Mouse (Mus musculus) CH12.LX (cell line): ENCODE results near the gene Tek. TPM values are rescaled to one million over a fixed set of nuclear protein-coding genes. Genes with fewer than 3 reads are reported as not detected.
A peak's percentile ranks its signal among the peaks of the same experiment; 100 is the strongest.

ENCODE experiments used
- DNase-seq: peaks from one replicate; pipeline ENCODE4 v3.0.0-alpha.2; 2013; ENCODE audit errors: extremely low read depth
- H3K27ac ChIP-seq: 2 replicates; pipeline ENCODE4 v1.5.1; 2012; ENCODE audit warnings: low read depth, mild to moderate bottlenecking, control low read depth, moderate library complexity; ENCODE audit not compliant: insufficient read depth
- H3K27me3 ChIP-seq: replicated peaks from 2 replicates; pipeline ENCODE3; 2012; ENCODE audit warnings: inconsistent platforms
- H3K36me3 ChIP-seq, 2 experiments: replicated peaks in 1 of 2; 2 replicates each; pipeline versions ENCODE3 to v1.6.1; 2012; ENCODE audit warnings: inconsistent platforms in 1 of 2, low read length in 1 of 2, mild to moderate bottlenecking in 1 of 2, mixed read lengths in 1 of 2, moderate library complexity in 1 of 2; ENCODE audit not compliant: control insufficient read depth in 1 of 2, insufficient read depth in 1 of 2
- H3K4me1 ChIP-seq, 2 experiments: 2 replicates each; pipeline ENCODE4 v1.6.1; 2012; ENCODE audit warnings: inconsistent platforms in 1 of 2, moderate library complexity in 1 of 2; ENCODE audit not compliant: insufficient read depth in 2 of 2, control insufficient read depth in 1 of 2
- H3K4me2 ChIP-seq: 2 replicates; pipeline ENCODE4 v1.6.1; 2012; ENCODE audit warnings: low read depth, mild to moderate bottlenecking, control low read depth; ENCODE audit not compliant: poor library complexity, insufficient read depth, severe bottlenecking
- H3K4me3 ChIP-seq, 3 experiments: fragments of 150-350 bp in 1 of 3; sonication (generic) in 1 of 3; replicated peaks in 1 of 3; 2 replicates each; pipeline versions ENCODE3 to v1.5.1; 2011 to 2012; ENCODE audit warnings: low read depth in 2 of 3, low read length in 2 of 3, mild to moderate bottlenecking in 2 of 3, moderate library complexity in 2 of 3, control low read depth in 1 of 3, improper control_type of control experiment in 1 of 3, inconsistent platforms in 1 of 3, mixed read lengths in 1 of 3; ENCODE audit not compliant: poor library complexity in 1 of 3
- H3K79me2 ChIP-seq: replicated peaks from 2 replicates; pipeline ENCODE4 v1.6.1; 2012; ENCODE audit warnings: mild to moderate bottlenecking, moderate library complexity; ENCODE audit not compliant: control insufficient read depth, poor library complexity, insufficient read depth, severe bottlenecking; ENCODE audit errors: extremely low read depth
- H3K9ac ChIP-seq: 2 replicates; pipeline ENCODE4 v1.6.1; 2012; ENCODE audit warnings: low read depth, mild to moderate bottlenecking, control low read depth, moderate library complexity; ENCODE audit not compliant: insufficient read depth
- H3K9me3 ChIP-seq: replicated peaks from 2 replicates; pipeline ENCODE3; 2012; ENCODE audit warnings: low read length, inconsistent platforms, mixed read lengths
- CHD1 ChIP-seq: IDR thresholded peaks from 2 replicates; pipeline ENCODE4 v1.6.1; 2012; ENCODE audit warnings: low read depth, low read length, improper control_type of control experiment, inconsistent platforms
- CHD2 ChIP-seq: IDR thresholded peaks from 2 replicates; pipeline ENCODE4 v1.6.1; 2011; ENCODE audit warnings: low read length, improper control_type of control experiment
- E2F4 ChIP-seq: IDR thresholded peaks from 2 replicates; pipeline ENCODE4 v1.6.1; 2011; ENCODE audit warnings: low read depth, low read length, improper control_type of control experiment; ENCODE audit not compliant: insufficient replicate concordance
- ELF1 ChIP-seq: IDR thresholded peaks from 2 replicates; pipeline ENCODE4 v1.6.1; 2014; ENCODE audit warnings: low read depth, mild to moderate bottlenecking, inconsistent platforms, low read length, improper control_type of control experiment
- EP300 ChIP-seq: IDR thresholded peaks from 2 replicates; pipeline ENCODE4 v1.6.1; 2011; ENCODE audit warnings: low read length, improper control_type of control experiment
- GABPA ChIP-seq: IDR thresholded peaks from 2 replicates; pipeline ENCODE4 v1.6.1; 2012; ENCODE audit warnings: low read depth, low read length, improper control_type of control experiment, inconsistent platforms; ENCODE audit not compliant: insufficient replicate concordance
- HCFC1 ChIP-seq: IDR thresholded peaks from 2 replicates; pipeline ENCODE4 v1.6.1; 2012; ENCODE audit warnings: low read depth, mild to moderate bottlenecking, inconsistent platforms, low read length, improper control_type of control experiment
- JUND ChIP-seq: conservative IDR thresholded peaks from 2 replicates; pipeline ENCODE4 v1.6.1; 2011; ENCODE audit warnings: low read depth, low read length, improper control_type of control experiment
- KAT2A ChIP-seq: IDR thresholded peaks from 2 replicates; pipeline ENCODE4 v1.6.1; 2012; ENCODE audit warnings: low read length, improper control_type of control experiment, inconsistent platforms; ENCODE audit not compliant: insufficient replicate concordance
- MAFK ChIP-seq: IDR thresholded peaks from 2 replicates; pipeline ENCODE4 v1.6.1; 2011; ENCODE audit warnings: low read length, improper control_type of control experiment; ENCODE audit not compliant: insufficient replicate concordance
- MAX ChIP-seq: IDR thresholded peaks from 2 replicates; pipeline ENCODE4 v1.6.1; 2011; ENCODE audit warnings: low read length, improper control_type of control experiment
- MAZ ChIP-seq: IDR thresholded peaks from 2 replicates; pipeline ENCODE4 v1.6.1; 2012; ENCODE audit warnings: low read depth, mild to moderate bottlenecking, inconsistent platforms, low read length, improper control_type of control experiment, moderate library complexity
- MEF2A ChIP-seq: IDR thresholded peaks from 2 replicates; pipeline ENCODE4 v1.6.1; 2014; ENCODE audit warnings: low read depth, mild to moderate bottlenecking, inconsistent platforms, low read length, improper control_type of control experiment, borderline replicate concordance
- MXI1 ChIP-seq: IDR thresholded peaks from 2 replicates; pipeline ENCODE4 v1.6.1; 2011; ENCODE audit warnings: mild to moderate bottlenecking, low read depth, low read length, improper control_type of control experiment
- NELFE ChIP-seq: IDR thresholded peaks from 2 replicates; pipeline ENCODE4 v1.6.1; 2011; ENCODE audit warnings: low read depth, low read length, improper control_type of control experiment
- NRF1 ChIP-seq: IDR thresholded peaks from 2 replicates; pipeline ENCODE4 v1.6.1; 2014; ENCODE audit warnings: low read depth, mild to moderate bottlenecking, inconsistent platforms, low read length, improper control_type of control experiment, moderate library complexity
- POLR2AphosphoS2 ChIP-seq: IDR thresholded peaks from 2 replicates; pipeline ENCODE4 v1.6.1; 2011; ENCODE audit warnings: low read depth, low read length, improper control_type of control experiment
- RAD21 ChIP-seq: IDR thresholded peaks from 2 replicates; pipeline ENCODE4 v1.6.1; 2011; ENCODE audit warnings: low read depth, mild to moderate bottlenecking, low read length, improper control_type of control experiment, moderate library complexity
- RCOR1 ChIP-seq: conservative IDR thresholded peaks from 2 replicates; pipeline ENCODE4 v1.6.1; 2012; ENCODE audit warnings: low read depth, mild to moderate bottlenecking, inconsistent platforms, low read length, improper control_type of control experiment
- SIN3A ChIP-seq: IDR thresholded peaks from 2 replicates; pipeline ENCODE4 v1.6.1; 2012; ENCODE audit warnings: low read length, improper control_type of control experiment, inconsistent platforms
- TBP ChIP-seq: conservative IDR thresholded peaks from 2 replicates; pipeline ENCODE4 v1.6.1; 2011; ENCODE audit warnings: low read depth, low read length, improper control_type of control experiment
- TCF12 ChIP-seq: IDR thresholded peaks from 2 replicates; pipeline ENCODE4 v1.6.1; 2014; ENCODE audit warnings: low read depth, mild to moderate bottlenecking, inconsistent platforms, low read length, improper control_type of control experiment
- ZC3H11A ChIP-seq: IDR thresholded peaks from 2 replicates; pipeline ENCODE4 v1.6.1; 2012; ENCODE audit warnings: low read depth, mild to moderate bottlenecking, inconsistent platforms, low read length, improper control_type of control experiment
- ZNF384 ChIP-seq: IDR thresholded peaks from 2 replicates; pipeline ENCODE4 v1.6.1; 2012; ENCODE audit warnings: low read depth, low read length, improper control_type of control experiment, inconsistent platforms
- dilution Hi-C: fragments of 300-500 bp; cut with MboI; formaldehyde crosslinking; loops from 2 replicates; pipeline ENCODE4 v1.14.3; 2020; ENCODE audit warnings: low sequenced_read_pairs; ENCODE audit not compliant: extremely low pct_unique_long_range_greater_than_20kb, extremely low pct_ligation_motif_present
- in situ Hi-C: fragments of 300-500 bp; cut with MboI; formaldehyde crosslinking; loops from 3 replicates; pipeline ENCODE4 v1.14.3; 2019; ENCODE audit warnings: low sequenced_read_pairs, low pct_ligation_motif_present, low pct_unique_long_range_greater_than_20kb, mixed read lengths
- polyA plus RNA-seq: library from polyadenylated mRNA; unstranded; fragments of >175 nt; gene quantifications from 2 replicates; pipeline ENCODE4 v1.2.1, GENCODE M21; 2012; ENCODE audit warnings: low read depth; ENCODE audit not compliant: insufficient read length
- total RNA-seq, 2 experiments: library from RNA; depleted of rRNA; stranded (reverse); fragments of 300-350 nt in 1 of 2; fragments of >200 nt in 1 of 2; gene quantifications; 2 replicates each; pipeline ENCODE4 v1.2.3; 2012 to 2014

The Tek gene
- total and polyA plus RNA-seq, 3 experiments: 0.06 to 0.47 (median 0.17) TPM

DNA sequence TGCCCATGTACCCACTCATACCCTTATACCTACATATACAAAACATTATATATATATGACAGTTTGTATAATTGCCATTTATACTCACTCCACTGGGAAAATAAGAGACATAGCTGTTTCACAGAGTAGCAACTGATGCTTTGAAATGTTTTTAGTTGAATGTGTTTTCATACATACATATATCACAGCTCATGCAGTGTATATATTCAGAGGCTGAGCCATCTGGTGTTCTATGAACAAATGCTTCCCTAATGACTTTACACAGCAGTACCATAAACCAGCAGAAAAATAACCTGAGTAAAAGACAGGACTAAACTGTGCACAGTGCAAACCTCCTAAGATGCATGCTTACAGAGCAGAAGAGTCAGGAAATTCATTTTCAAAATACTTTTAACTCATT is 25.3 kb upstream of the Tek start:
- Histone ChIP-seq H3K27ac (no peak overlapping the region), H3K27me3 (no peaks in the 10 kb centered on the region), H3K79me2 (no peaks in the 10 kb centered on the region), H3K9ac (no peak overlapping the region), H3K4me2 (no peak overlapping the region), H3K36me3 (no peaks in the 10 kb centered on the region), H3K4me1 (no peaks in the 10 kb centered on the region), H3K4me3 (no peak overlapping the region), H3K9me3 (no peaks in the 10 kb centered on the region)
- in situ Hi-C loops: no loop called here
- no peak for DNase-seq
- dilution Hi-C loops: no loop called here
- no peak for TF ChIP-seq RAD21
- TF ChIP-seq E2F4: no peak
- TF ChIP-seq CHD2: no peak
- no peak for TF ChIP-seq NELFE
- TF ChIP-seq HCFC1: no peak
- no peak for TF ChIP-seq CHD1
- TF ChIP-seq KAT2A: no peak
- TF ChIP-seq MAFK: no peak

DNA sequence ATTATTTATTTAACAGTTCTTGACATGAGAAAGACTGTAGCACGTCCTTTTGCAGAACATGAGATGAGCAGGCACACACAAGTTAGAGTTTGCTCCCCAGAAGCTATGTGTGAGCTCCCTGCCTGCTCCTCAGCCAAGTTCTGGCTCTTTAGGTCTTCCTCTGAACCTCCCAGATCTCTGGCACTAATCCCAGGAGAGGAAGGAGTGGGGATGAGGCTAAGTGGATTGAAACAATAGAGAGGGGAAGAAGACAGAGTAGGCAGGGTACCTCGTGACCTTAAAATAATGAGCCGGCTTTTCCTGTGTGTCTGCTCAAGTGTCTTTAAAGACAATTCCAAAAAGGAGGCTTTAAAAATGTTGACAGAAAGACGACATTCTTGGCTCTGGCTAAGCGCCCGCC is 23.9 kb upstream of the Tek start:
- in situ Hi-C loops (no loop called here), dilution Hi-C loops (no loop called here)
- Histone ChIP-seq H3K9ac (no peak overlapping the region), H3K9me3 (no peaks in the 10 kb centered on the region), H3K4me3 (no peak overlapping the region), H3K79me2 (no peaks in the 10 kb centered on the region), H3K27ac (no peak overlapping the region), H3K4me2 (peak overlapping the region; percentile 67; the same call in 1 of the 2 replicates), H3K27me3 (no peaks in the 10 kb centered on the region), H3K4me1 (no peaks in the 10 kb centered on the region), H3K36me3 (no peaks in the 10 kb centered on the region)
- TF ChIP-seq MAZ (no peak), JUND (no peak), E2F4 (no peak), NELFE (no peak), CHD1 (no peak), ZC3H11A (no peak), GABPA (no peak), MAX (no peak), MXI1 (no peak), RCOR1 (no peak), ELF1 (no peak), POLR2AphosphoS2 (no peak), ZNF384 (no peak), NRF1 (no peak), TBP (no peak), SIN3A (no peak), EP300 (no peak), MEF2A (no peak), TCF12 (no peak)
- DNase-seq: no peak
